Mouse (Mus musculus): ENCODE measurements around the gene Nfia. TPM values are rescaled to one million over a fixed set of nuclear protein-coding genes. Genes with fewer than 3 reads are reported as not detected.

The Nfia gene
- polyA plus RNA-seq, 1 experiment from 2014 or later = 21.3 TPM

DNA sequence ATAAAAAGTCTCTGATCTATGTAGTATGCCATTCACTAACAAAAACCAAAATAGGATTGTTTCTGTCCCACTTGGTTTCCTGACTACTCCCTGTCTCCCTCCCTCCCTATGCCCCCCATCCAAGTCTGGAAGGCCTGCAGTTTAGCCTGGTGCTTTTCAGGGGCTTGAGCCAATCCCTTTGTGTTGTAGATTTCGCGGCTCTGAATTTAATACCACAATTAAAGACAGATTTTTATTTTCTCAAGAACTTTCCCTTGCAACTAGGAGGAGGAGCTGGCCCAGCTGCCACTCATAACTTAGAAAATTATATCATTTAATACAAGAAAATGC lies 330.8 kb downstream of the Nfia start:
- WGBS = 74% methylated on average over 2 of the region's 2 CpGs
- Histone ChIP-seq H3K27ac (peak overlapping the region; percentile 69), H3K9me3 (replicated peaks) (no peaks in the 10 kb centered on the region), H3K27me3 (ENCODE audit: low read depth, poor library complexity, severe bottlenecking) (peaks cover 2% of the 10 kb centered on the region; the same call in 1 of the 2 replicates), H3K4me1 (peaks cover 96% of the 10 kb centered on the region), H3K36me3 (no peaks in the 10 kb centered on the region), H3K4me3 (no peak overlapping the region)
- no peak for DNase-seq (ENCODE audit: low spot score)

DNA sequence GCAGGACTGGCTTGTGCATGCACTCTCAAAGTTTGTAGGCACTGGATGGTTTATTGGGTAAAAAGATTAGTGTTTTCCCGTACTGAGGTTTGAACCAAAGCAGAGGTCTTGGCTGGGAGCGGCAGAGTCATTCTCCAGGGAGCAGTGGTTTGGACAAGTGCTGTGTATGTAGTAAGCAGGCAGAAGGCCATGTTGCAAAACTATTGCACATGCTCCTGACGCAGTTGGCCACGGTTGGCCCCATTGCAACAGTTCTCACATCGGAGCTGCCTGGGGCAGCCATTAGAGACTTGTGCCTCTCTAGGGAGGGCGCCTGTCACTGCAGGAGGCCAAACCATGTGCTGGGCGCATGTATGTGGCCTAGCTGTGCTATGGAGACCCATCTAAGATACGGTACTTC lies 331.6 kb downstream of the Nfia start:
- H3K4me1 ChIP-seq = peaks cover 97% of the 10 kb centered on the region
- H3K4me3 ChIP-seq = no peak overlapping the region
- no peak for DNase-seq (ENCODE audit: low spot score)
- H3K9me3 ChIP-seq (replicated peaks) = no peaks in the 10 kb centered on the region
- H3K27ac ChIP-seq = peak overlapping the region; percentile 69
- H3K27me3 ChIP-seq (ENCODE audit: low read depth, poor library complexity, severe bottlenecking) = peaks cover 2% of the 10 kb centered on the region; the same call in 1 of the 2 replicates
- 90% methylated on average over 8 of the region's 8 CpGs for WGBS
- H3K36me3 ChIP-seq = no peaks in the 10 kb centered on the region

DNA sequence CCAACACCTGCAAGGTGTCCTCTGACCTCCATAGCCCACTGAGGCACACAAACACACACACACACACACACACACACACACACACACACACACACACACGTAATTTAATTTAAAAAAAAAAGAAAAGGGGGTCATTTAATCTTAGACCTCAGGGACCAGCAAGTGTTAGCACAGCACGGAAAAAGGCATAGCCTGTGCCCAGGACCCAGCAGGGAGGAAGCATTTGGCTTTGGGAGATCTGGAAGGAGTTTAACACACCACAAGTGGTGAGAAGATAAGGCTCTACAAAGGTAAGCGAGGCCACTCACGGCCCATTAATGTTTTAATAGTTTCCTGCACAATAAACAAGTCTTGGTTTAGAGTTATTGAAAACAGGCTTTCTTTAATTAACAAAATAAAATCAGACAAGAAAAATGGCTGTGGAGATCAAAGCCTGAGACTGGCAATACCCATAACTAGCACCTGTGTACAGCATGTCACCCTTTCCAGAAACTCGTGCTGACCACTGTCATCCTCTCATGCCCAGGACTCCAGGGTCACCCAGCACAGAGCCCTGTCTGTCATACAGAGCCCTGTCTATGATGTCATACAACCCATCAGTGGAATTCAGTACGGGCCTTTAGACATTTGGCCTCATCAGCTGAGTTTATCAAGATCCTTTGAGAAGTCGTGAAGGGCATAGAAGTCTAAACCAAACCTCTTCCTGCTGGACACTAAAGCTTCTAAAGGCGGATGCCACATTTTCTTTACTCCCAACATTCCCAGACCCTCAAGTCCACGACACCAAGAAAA lies 332.6 kb downstream of the Nfia start:
- Histone ChIP-seq H3K9me3 (replicated peaks) (no peaks in the 10 kb centered on the region), H3K27me3 (ENCODE audit: low read depth, poor library complexity, severe bottlenecking) (peaks cover 2% of the 10 kb centered on the region; the same call in 1 of the 2 replicates), H3K4me1 (peaks cover 97% of the 10 kb centered on the region), H3K36me3 (no peaks in the 10 kb centered on the region), H3K4me3 (no peak overlapping the region; the same call in 1 of the 2 replicates), H3K27ac (peak overlapping the region; percentile 87)
- peak; percentile 48 for DNase-seq (ENCODE audit: low spot score)
- WGBS = 30% methylated on average over 9 of the region's 9 CpGs

DNA sequence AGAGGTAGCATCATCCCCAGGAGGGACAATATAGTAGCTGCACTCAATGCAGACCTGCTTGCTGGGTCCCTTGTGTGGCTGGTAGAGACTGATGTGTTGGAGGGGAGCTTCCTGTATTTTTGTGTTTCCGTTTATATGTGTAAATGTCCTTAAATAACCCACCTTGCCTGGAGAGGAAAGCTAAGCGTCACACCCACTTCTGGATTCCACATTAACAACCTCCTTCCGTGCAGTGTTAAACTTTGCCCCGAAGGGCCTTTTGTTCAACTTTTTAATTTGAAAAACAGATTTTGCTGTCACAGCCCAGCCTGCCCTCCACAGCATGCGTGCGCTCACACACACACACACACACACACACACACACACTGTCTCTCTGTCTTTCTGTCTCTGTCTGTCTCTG lies 333.4 kb downstream of the Nfia start:
- H3K36me3 ChIP-seq = no peaks in the 10 kb centered on the region
- peak overlapping the region; percentile 28 for H3K4me3 ChIP-seq
- peak overlapping the region; percentile 87 for H3K27ac ChIP-seq
- H3K9me3 ChIP-seq (replicated peaks) = no peaks in the 10 kb centered on the region
- H3K4me1 ChIP-seq = peaks cover 88% of the 10 kb centered on the region
- DNase-seq (ENCODE audit: low spot score) = no peak
- WGBS = 26% methylated on average over 6 of the region's 6 CpGs
- peaks cover 2% of the 10 kb centered on the region; the same call in 1 of the 2 replicates for H3K27me3 ChIP-seq (ENCODE audit: low read depth, poor library complexity, severe bottlenecking)

DNA sequence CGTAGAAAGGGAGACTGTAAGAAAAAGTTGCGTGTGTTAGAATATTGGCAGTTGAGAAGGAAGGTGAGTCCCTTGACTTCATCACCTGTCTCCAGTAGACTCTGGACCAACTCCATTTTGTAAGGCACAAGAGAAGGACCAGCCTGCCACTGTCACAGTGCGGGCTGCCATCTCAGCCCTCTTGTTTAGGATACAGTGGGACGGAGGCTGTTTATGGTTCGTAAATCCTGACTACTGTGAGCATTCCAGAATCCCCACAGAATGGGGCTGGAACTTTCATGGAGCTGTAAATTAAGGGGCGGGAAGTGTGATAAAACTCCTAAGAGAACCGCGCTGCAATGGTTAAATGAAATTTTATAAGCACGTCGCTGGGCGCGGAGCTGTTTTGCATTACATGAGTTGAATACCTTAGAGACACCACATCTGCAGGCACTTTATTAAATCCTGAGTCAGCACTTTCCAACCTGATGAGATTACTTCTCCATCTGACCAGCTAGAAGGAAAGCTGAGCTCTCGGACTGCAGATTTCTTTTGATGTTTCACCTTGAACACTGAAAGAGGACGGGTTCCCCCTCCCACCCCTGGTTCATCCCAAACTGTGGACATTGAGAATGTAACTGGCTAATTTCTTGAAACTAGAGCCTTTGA lies 334.0 kb downstream of the Nfia start:
- peak overlapping the region; percentile 28 for H3K4me3 ChIP-seq
- H3K27me3 ChIP-seq (ENCODE audit: low read depth, poor library complexity, severe bottlenecking) = peaks cover 2% of the 10 kb centered on the region; the same call in 1 of the 2 replicates
- H3K36me3 ChIP-seq = no peaks in the 10 kb centered on the region
- peak overlapping the region; percentile 87 for H3K27ac ChIP-seq
- WGBS = 11% methylated on average over 14 of the region's 14 CpGs
- H3K4me1 ChIP-seq = peaks cover 82% of the 10 kb centered on the region
- peak; percentile 81 for DNase-seq (ENCODE audit: low spot score)
- no peaks in the 10 kb centered on the region for H3K9me3 ChIP-seq (replicated peaks)

DNA sequence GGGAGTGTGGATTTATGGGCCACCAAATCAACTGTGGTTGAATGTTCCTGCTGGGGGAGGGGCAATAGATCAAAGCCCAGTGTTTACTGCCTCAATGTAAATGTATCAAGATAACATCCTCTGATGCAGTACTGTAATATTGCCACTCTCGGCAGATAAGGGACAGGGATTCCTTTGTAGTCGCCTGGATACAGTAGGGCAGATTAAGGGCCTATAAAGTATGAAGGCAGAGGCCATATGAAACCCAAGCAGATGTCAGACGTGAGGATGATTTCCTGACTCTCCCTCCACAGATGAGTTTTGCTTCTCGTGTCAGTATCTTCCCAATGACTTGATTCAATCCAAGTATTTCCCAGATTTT lies 334.5 kb downstream of the Nfia start:
- no peak for DNase-seq (ENCODE audit: low spot score)
- H3K27me3 ChIP-seq (ENCODE audit: low read depth, poor library complexity, severe bottlenecking) = peaks cover 2% of the 10 kb centered on the region; the same call in 1 of the 2 replicates
- H3K9me3 ChIP-seq (replicated peaks) = no peaks in the 10 kb centered on the region
- H3K4me3 ChIP-seq = peak overlapping the region; percentile 28
- peaks cover 77% of the 10 kb centered on the region for H3K4me1 ChIP-seq
- no peaks in the 10 kb centered on the region for H3K36me3 ChIP-seq
- H3K27ac ChIP-seq = peak overlapping the region; percentile 87
- 4% methylated on average over 4 of the region's 4 CpGs for WGBS

DNA sequence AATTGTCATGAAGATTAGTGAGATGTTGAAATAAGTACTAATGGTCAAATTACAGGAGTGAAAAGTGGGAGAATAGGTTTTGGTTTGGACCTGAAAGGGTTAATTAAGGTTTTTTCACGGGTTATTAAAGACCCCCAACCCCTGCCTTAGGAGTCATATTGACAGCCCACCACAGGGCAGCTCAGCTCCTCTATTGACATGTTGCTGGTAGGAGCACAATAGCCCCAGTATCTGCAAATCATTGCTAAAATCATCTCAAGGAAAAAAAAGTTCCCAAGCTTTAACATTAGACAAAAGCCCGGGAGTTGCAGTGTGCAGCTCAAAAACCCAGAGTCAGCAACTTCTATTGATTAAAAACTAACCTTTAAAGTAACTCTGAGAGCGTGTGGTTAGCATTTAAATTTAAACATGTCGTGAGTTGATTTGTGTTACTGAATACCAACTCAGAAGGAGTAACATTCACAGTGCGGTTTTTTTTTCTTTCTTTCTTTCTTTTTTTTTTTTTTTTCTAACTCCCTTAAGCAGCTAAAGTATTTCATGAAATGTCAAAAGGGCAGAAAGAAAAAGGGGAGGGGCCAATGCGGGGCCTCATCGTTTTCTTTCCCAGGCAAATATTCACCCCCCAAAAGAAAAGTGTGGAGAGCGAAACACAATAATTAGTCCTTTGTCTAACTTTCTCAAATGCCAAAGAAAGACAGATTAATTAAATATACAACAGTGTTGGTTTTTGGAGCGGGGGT lies 335.6 kb downstream of the Nfia start:
- no peak for DNase-seq (ENCODE audit: low spot score)
- Histone ChIP-seq H3K27me3 (ENCODE audit: low read depth, poor library complexity, severe bottlenecking) (peaks cover 2% of the 10 kb centered on the region; the same call in 1 of the 2 replicates), H3K27ac (peak overlapping the region; percentile 87), H3K36me3 (no peaks in the 10 kb centered on the region), H3K9me3 (replicated peaks) (no peaks in the 10 kb centered on the region), H3K4me1 (peaks cover 69% of the 10 kb centered on the region), H3K4me3 (peak overlapping the region; percentile 20; the same call in 1 of the 2 replicates)
- 17% methylated on average over 9 of the region's 9 CpGs for WGBS

DNA sequence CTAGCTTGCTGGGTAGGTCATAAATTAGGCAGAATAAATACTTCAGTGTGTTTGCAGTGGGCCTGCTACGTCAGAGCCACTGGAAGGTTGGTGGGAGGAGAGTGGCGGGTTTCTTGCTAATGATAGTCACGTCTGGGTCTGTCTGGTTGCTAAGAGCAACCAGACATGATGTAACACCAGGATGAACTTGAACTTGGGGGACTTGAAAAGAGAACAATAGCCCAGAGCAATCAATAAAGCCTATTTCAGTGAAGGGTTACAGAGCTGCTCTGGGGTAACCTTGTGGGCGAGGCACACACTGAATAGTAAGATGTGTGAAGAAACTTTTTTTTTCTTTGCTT lies 336.1 kb downstream of the Nfia start:
- peak; percentile 76 for DNase-seq (ENCODE audit: low spot score)
- Histone ChIP-seq H3K36me3 (no peaks in the 10 kb centered on the region), H3K4me3 (peak overlapping the region; percentile 15; the same call in 1 of the 2 replicates), H3K4me1 (peaks cover 64% of the 10 kb centered on the region), H3K27me3 (ENCODE audit: low read depth, poor library complexity, severe bottlenecking) (peaks cover 2% of the 10 kb centered on the region; the same call in 1 of the 2 replicates), H3K27ac (peak overlapping the region; percentile 87), H3K9me3 (replicated peaks) (no peaks in the 10 kb centered on the region)
- 6% methylated on average over 4 of the region's 4 CpGs for WGBS

DNA sequence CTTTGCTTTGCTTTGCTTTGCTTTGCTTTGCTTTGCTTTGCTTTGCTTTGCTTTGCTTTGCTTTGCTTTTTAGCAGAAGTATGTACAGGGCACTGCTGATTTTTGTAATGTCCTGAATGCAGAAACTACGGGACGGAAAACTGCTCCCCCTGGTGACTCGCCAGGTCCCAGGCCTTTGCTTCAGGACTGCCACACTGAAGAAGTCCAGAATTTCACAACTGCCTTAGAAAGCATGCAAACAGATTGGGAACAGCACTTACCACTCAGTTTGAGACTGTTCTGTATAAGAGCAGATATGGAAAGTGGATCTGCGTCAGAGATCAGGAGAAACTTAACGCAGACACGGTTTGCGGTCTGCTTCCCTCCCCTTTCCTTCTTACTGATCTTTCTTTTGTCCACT lies 336.5 kb downstream of the Nfia start:
- H3K27ac ChIP-seq = peak overlapping the region; percentile 87
- H3K9me3 ChIP-seq (replicated peaks) = no peaks in the 10 kb centered on the region
- H3K36me3 ChIP-seq = no peaks in the 10 kb centered on the region
- H3K27me3 ChIP-seq (ENCODE audit: low read depth, poor library complexity, severe bottlenecking) = no peaks in the 10 kb centered on the region
- peaks cover 60% of the 10 kb centered on the region for H3K4me1 ChIP-seq
- 13% methylated on average over 7 of the region's 7 CpGs for WGBS
- H3K4me3 ChIP-seq = peak overlapping the region; percentile 15; the same call in 1 of the 2 replicates
- peak; percentile 73 for DNase-seq (ENCODE audit: low spot score)

DNA sequence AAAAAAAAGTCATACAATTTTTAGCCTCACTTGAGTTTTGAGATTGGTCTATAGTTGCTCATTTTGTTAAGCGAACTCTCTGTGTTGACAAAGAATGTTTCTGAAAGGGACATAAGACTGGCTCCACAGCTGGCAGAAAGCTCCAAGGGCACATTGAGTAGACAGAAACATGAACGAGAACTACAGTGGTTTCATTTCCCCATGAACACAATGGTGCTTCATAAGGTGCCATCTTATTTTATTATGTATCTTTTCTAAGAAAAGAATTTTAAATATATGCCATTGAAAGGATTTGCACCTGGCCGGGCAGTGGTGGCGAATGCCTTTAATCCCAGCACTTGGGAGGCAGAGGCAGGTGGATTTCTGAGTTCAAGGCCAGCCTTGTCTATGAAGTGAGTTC lies 337.4 kb downstream of the Nfia start:
- no peaks in the 10 kb centered on the region for H3K27me3 ChIP-seq (ENCODE audit: low read depth, poor library complexity, severe bottlenecking)
- H3K4me1 ChIP-seq = peaks cover 51% of the 10 kb centered on the region
- no peak for DNase-seq (ENCODE audit: low spot score)
- no peak overlapping the region for H3K4me3 ChIP-seq
- H3K27ac ChIP-seq = peak overlapping the region; percentile 87; the same call in 1 of the 2 replicates
- H3K9me3 ChIP-seq (replicated peaks) = no peaks in the 10 kb centered on the region
- no peaks in the 10 kb centered on the region for H3K36me3 ChIP-seq
- 88% methylated on average over 4 of the region's 4 CpGs for WGBS

DNA sequence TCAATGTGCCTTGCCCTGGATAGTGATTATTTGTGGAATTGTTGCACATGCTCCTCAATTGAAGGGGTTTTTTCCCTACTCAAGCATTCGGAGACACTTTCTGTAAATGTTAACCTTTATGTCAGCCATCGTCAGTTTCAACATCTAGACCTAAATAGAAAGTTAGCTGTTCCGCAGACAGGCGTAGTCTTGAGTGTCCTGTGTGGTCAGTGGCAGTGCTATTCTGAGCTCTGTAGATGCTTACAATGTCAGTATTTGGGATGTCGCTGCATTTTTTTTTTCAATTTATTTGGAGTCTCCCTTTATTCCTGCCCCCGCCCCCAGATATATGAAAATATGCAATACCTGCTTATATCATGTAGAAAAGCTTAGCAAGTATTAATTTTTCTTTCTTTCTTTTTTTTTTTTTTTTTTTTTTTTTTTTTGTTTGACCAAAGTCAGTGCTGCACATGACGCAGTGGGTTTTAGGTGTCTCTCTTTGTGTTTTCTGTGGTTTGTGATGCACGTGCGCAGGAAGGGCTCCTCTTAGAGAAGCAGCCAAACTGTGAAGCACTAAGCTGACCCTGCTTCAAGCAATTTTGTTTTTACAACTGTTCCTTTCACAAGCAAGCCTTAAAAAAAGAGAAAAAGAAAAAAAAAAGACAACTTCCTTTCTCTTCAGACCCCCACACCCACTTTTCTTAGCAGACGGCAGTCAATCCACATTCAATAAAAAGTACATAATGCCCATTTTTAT lies 340.9 kb downstream of the Nfia start:
- DNase-seq (ENCODE audit: low spot score) = no peak
- Histone ChIP-seq H3K4me3 (no peak overlapping the region), H3K9me3 (replicated peaks) (no peaks in the 10 kb centered on the region), H3K27ac (no peak overlapping the region), H3K4me1 (peaks cover 25% of the 10 kb centered on the region), H3K36me3 (no peaks in the 10 kb centered on the region), H3K27me3 (ENCODE audit: low read depth, poor library complexity, severe bottlenecking) (no peaks in the 10 kb centered on the region)
- 84% methylated on average over 10 of the region's 10 CpGs for WGBS

DNA sequence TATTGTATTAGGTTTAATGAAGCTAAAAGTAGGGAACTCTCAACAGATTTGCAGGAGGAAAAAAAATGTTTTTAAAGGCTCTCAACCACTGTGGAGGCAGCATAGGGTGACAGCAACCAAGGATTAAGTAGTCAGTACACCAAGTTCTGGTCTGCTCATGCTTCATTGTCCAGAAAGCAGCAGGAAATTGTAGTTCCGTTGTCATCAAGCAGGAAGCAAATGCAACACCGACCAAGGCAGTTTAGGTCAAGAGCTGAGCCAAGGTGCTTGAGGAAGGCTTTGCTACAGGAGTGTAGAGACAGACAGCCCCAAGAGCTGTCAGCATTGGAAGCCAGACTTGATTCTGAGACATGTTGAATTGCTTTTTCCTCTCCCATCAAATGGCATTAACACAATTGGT lies 342.4 kb downstream of the Nfia start:
- DNase-seq (ENCODE audit: low spot score) = no peak
- no peaks in the 10 kb centered on the region for H3K36me3 ChIP-seq
- no peaks in the 10 kb centered on the region for H3K9me3 ChIP-seq (replicated peaks)
- no peak overlapping the region for H3K4me3 ChIP-seq
- H3K4me1 ChIP-seq = peaks cover 21% of the 10 kb centered on the region
- no peak overlapping the region for H3K27ac ChIP-seq
- WGBS = 81% methylated on average over 2 of the region's 2 CpGs
- H3K27me3 ChIP-seq (ENCODE audit: low read depth, poor library complexity, severe bottlenecking) = no peaks in the 10 kb centered on the region
